Mouse (Mus musculus): Measurements from ENCODE around the gene Spata32. TPM values are rescaled to one million over a fixed set of nuclear protein-coding genes. Genes with fewer than 3 reads are reported as not detected.

The Spata32 gene
- polyA plus RNA-seq, 1 experiment from 2014 or later: not detected

- H3K4me3 ChIP-seq: no peak overlapping the region
- no peaks in the 10 kb centered on the region for H3K36me3 ChIP-seq
- H3K4me1 ChIP-seq: peaks cover 37% of the 10 kb centered on the region
- no peak overlapping the region for H3K27ac ChIP-seq
- DNase-seq (ENCODE audit: low spot score): no peak
- WGBS: 82% methylated on average over 5 of the region's 5 CpGs
- H3K9me3 ChIP-seq: no peaks in the 10 kb centered on the region
- H3K27me3 ChIP-seq (ENCODE audit: insufficient read depth, poor library complexity, severe bottlenecking): 0 out of 2 replicates have a peak, but pooled peaks cover 4% of the 10 kb centered on the region
Measured at GRCm38 (mm10) chr11:103260034-103260433, 41.8 kb upstream of the Spata32 start.

GRCm38 (mm10) chr11:103257938-103258481, 39.8 kb upstream of the Spata32 start:
- WGBS: 77% methylated on average over 4 of the region's 4 CpGs
- DNase-seq (ENCODE audit: low spot score): no peak
- no peak overlapping the region for H3K27ac ChIP-seq
- H3K4me3 ChIP-seq: no peak overlapping the region
- H3K9me3 ChIP-seq: no peaks in the 10 kb centered on the region
- H3K36me3 ChIP-seq: no peaks in the 10 kb centered on the region
- 0 out of 2 replicates have a peak, but pooled peaks cover 4% of the 10 kb centered on the region for H3K27me3 ChIP-seq (ENCODE audit: insufficient read depth, poor library complexity, severe bottlenecking)
- H3K4me1 ChIP-seq: peaks cover 23% of the 10 kb centered on the region

GRCm38 (mm10) chr11:103253605-103254004, 35.4 kb upstream of the Spata32 start:
- Histone ChIP-seq H3K4me3 (no peak overlapping the region), H3K27ac (no peak overlapping the region), H3K36me3 (no peaks in the 10 kb centered on the region), H3K9me3 (no peaks in the 10 kb centered on the region), H3K4me1 (no peaks in the 10 kb centered on the region), H3K27me3 (ENCODE audit: insufficient read depth, poor library complexity, severe bottlenecking) (no peaks in the 10 kb centered on the region)
- WGBS: 85% methylated on average over 5 of the region's 5 CpGs
- DNase-seq (ENCODE audit: low spot score): no peak

DNA sequence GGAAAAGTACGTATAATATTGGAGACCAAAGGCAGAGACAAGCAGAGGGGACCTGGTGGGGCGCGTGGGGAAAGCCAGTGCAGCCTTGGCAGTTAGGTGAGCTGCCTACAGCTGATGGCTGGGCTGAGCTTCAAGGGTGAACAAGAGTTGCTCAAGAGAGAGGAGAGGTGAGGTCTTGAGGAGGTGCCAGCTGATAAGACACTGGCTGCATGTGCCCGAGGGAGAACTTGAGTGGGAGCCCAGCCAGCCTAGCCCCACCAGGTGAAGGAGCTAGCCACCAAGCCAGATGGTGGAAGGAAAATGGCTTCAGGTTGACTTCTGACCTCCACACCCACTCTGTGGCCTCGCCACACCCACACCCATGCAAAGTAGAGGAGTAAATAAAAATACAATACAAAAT, 34.1 kb upstream of the Spata32 start:
- no peaks in the 10 kb centered on the region for H3K27me3 ChIP-seq (ENCODE audit: insufficient read depth, poor library complexity, severe bottlenecking)
- H3K9me3 ChIP-seq: no peaks in the 10 kb centered on the region
- no peak for DNase-seq (ENCODE audit: low spot score)
- peaks cover 11% of the 10 kb centered on the region for H3K4me1 ChIP-seq
- WGBS: 82% methylated on average over 5 of the region's 5 CpGs
- no peak overlapping the region for H3K27ac ChIP-seq
- no peaks in the 10 kb centered on the region for H3K36me3 ChIP-seq
- no peak overlapping the region for H3K4me3 ChIP-seq

GRCm38 (mm10) chr11:103250324-103250723, 32.1 kb upstream of the Spata32 start:
- Histone ChIP-seq H3K36me3 (no peaks in the 10 kb centered on the region), H3K27ac (no peak overlapping the region), H3K4me3 (no peak overlapping the region), H3K27me3 (ENCODE audit: insufficient read depth, poor library complexity, severe bottlenecking) (no peaks in the 10 kb centered on the region), H3K4me1 (peaks cover 26% of the 10 kb centered on the region), H3K9me3 (no peaks in the 10 kb centered on the region)
- WGBS: 91% methylated on average over 3 of the region's 3 CpGs
- no peak for DNase-seq (ENCODE audit: low spot score)

DNA sequence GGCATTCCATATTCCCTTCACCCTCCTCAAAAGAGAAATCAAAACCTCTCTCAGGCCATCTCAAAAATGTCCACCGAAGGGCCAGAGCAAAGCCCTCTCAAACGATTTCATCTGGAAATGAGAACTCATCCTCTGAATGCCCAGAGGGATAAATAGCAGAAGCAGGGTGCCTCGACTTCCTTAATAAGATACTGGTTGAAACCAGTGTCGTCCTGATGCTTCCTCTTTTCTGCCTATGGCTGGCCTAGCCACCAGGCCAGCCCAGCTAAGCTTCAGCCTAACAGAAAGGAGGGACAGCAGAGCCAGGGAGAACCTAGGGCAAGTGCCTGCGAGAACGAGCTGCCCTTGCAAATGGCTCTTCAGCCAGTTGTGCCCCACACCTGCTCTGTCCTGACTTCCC, 31.3 kb upstream of the Spata32 start:
- H3K36me3 ChIP-seq: no peaks in the 10 kb centered on the region
- peaks cover 26% of the 10 kb centered on the region for H3K4me1 ChIP-seq
- H3K27ac ChIP-seq: no peak overlapping the region
- H3K4me3 ChIP-seq: no peak overlapping the region
- H3K9me3 ChIP-seq: no peaks in the 10 kb centered on the region
- no peak for DNase-seq (ENCODE audit: low spot score)
- 69% methylated on average over 6 of the region's 6 CpGs for whole genome bisulfite sequencing
- no peaks in the 10 kb centered on the region for H3K27me3 ChIP-seq (ENCODE audit: insufficient read depth, poor library complexity, severe bottlenecking)

- Histone ChIP-seq H3K27ac (no peak overlapping the region), H3K4me1 (peaks cover 26% of the 10 kb centered on the region), H3K4me3 (no peak overlapping the region), H3K27me3 (ENCODE audit: insufficient read depth, poor library complexity, severe bottlenecking) (no peaks in the 10 kb centered on the region), H3K36me3 (no peaks in the 10 kb centered on the region), H3K9me3 (no peaks in the 10 kb centered on the region)
- 73% methylated on average over 5 of the region's 5 CpGs for WGBS
- DNase-seq (ENCODE audit: low spot score): no peak
Measured at GRCm38 (mm10) chr11:103248837-103249236, 30.6 kb upstream of the Spata32 start.

GRCm38 (mm10) chr11:103247504-103248177, 29.4 kb upstream of the Spata32 start:
- Histone ChIP-seq H3K27ac (no peak overlapping the region), H3K9me3 (no peaks in the 10 kb centered on the region), H3K36me3 (no peaks in the 10 kb centered on the region), H3K4me3 (no peak overlapping the region), H3K27me3 (ENCODE audit: insufficient read depth, poor library complexity, severe bottlenecking) (no peaks in the 10 kb centered on the region), H3K4me1 (peaks cover 26% of the 10 kb centered on the region)
- WGBS: 73% methylated on average over 11 of the region's 11 CpGs
- DNase-seq (ENCODE audit: low spot score): no peak

GRCm38 (mm10) chr11:103246731-103247290, 28.6 kb upstream of the Spata32 start:
- DNase-seq (ENCODE audit: low spot score): no peak
- peak overlapping the region; percentile 56 for H3K27ac ChIP-seq

DNA sequence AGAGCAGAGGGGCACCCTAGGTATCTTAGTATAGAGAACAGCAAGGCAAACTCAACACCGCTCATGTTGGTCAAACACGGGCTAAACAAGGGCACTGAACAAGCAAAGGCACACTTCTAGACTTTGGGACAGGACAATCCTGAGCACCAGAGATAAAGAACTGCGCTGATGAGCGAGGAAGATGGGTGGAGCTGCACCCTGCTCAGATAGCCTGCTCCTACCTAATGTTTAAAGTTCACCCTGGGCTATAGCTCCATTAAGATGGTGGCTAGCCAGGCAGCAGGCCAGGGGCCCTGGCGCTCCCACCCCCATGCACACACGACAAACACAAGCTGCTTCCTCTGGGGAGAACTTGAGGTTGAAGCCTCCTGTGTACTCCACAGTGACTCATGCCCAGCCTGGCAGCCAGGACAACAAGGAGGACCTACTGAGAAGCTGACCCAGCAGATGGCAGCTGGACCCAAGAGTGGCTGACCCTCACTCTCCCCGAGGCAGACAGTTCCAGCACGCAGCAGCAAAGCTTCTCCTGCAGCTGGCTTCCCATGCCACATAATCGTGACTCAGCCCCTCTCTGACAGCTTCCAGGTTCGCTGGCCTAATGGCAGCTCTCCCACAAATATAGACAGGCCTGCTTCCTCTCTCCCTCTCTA, 28.0 kb upstream of the Spata32 start:
- H3K4me1 ChIP-seq: peaks cover 26% of the 10 kb centered on the region

More at GRCm38 (mm10) chr11:103246731-103247290, 28.6 kb upstream of the Spata32 start:
- 84% methylated on average over 4 of the region's 4 CpGs for WGBS
- Histone ChIP-seq H3K9me3 (no peaks in the 10 kb centered on the region), H3K4me1 (peaks cover 26% of the 10 kb centered on the region), H3K36me3 (no peaks in the 10 kb centered on the region), H3K27me3 (ENCODE audit: insufficient read depth, poor library complexity, severe bottlenecking) (no peaks in the 10 kb centered on the region), H3K4me3 (no peak overlapping the region)

DNA sequence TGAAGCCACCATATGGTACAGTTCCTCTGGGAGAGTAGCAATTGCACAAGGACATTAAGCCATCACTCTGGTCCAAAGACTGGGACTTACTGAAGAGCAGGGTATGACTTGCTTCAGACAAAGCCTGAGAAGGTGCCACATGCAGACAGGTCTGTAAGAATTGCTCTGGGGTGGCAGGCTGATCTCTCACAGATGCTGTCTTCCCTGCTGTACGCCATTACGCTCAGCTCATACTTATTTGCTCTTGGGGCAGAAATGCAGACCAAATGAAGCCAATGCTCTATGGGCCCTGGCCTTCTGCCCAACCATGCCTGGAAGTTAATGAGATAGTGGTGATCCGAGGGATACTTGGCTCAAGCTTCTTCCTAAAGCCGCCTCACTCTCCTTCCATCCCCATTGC, 26.6 kb upstream of the Spata32 start:
- H3K4me3 ChIP-seq: no peak overlapping the region
- peaks cover 1% of the 10 kb centered on the region; the same call in 1 of the 2 replicates for H3K36me3 ChIP-seq
- no peak overlapping the region for H3K27ac ChIP-seq
- no peak for DNase-seq (ENCODE audit: low spot score)
- WGBS: 86% methylated on average over 4 of the region's 4 CpGs
- peaks cover 32% of the 10 kb centered on the region for H3K4me1 ChIP-seq
- H3K27me3 ChIP-seq (ENCODE audit: insufficient read depth, poor library complexity, severe bottlenecking): no peaks in the 10 kb centered on the region
- no peaks in the 10 kb centered on the region for H3K9me3 ChIP-seq

More for the DNA sequence above, 28.0 kb upstream of the Spata32 start:
- DNase-seq (ENCODE audit: low spot score): no peak
- H3K36me3 ChIP-seq: no peaks in the 10 kb centered on the region
- H3K27me3 ChIP-seq (ENCODE audit: insufficient read depth, poor library complexity, severe bottlenecking): no peaks in the 10 kb centered on the region
- peak overlapping the region; percentile 56 for H3K27ac ChIP-seq
- H3K4me3 ChIP-seq: no peak overlapping the region
- no peaks in the 10 kb centered on the region for H3K9me3 ChIP-seq
- 65% methylated on average over 10 of the region's 10 CpGs for WGBS

GRCm38 (mm10) chr11:103240740-103241139, 22.5 kb upstream of the Spata32 start:
- peaks cover 28% of the 10 kb centered on the region for H3K36me3 ChIP-seq
- H3K27ac ChIP-seq: no peak overlapping the region

DNA sequence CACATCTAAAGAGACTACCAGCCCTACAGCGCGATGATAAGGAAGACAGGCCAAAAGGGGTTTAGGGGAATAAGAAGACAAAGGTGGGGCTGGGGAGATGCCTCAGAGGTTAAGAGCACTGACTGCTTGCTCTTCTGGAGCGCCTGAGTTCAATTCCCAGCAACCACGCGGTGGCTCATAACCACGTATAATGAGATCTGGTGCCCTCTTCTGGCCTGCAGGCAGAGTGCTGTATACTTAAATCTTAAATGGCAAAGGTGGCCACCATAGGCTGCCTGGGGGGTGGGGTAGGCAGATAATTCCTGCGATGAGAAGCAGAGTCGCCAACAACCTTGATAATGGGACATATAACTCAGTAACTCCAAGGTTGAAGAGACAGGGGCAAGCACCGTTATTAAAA, 19.5 kb upstream of the Spata32 start:
- no peaks in the 10 kb centered on the region for H3K9me3 ChIP-seq
- H3K27me3 ChIP-seq (ENCODE audit: insufficient read depth, poor library complexity, severe bottlenecking): no peaks in the 10 kb centered on the region
- H3K4me3 ChIP-seq: no peak overlapping the region
- no peak overlapping the region for H3K27ac ChIP-seq
- H3K36me3 ChIP-seq: peaks cover 28% of the 10 kb centered on the region
- peaks cover 14% of the 10 kb centered on the region for H3K4me1 ChIP-seq
- no peak for DNase-seq (ENCODE audit: low spot score)
- 63% methylated on average over 9 of the region's 9 CpGs for WGBS

More at GRCm38 (mm10) chr11:103240740-103241139, 22.5 kb upstream of the Spata32 start:
- Histone ChIP-seq H3K4me1 (peaks cover 12% of the 10 kb centered on the region), H3K4me3 (no peak overlapping the region), H3K9me3 (no peaks in the 10 kb centered on the region), H3K27me3 (ENCODE audit: insufficient read depth, poor library complexity, severe bottlenecking) (no peaks in the 10 kb centered on the region)
- no peak for DNase-seq (ENCODE audit: low spot score)
- 33% methylated on average over 7 of the region's 7 CpGs for WGBS

Measured in heart, embryonic 10.5 days (tissue).